Mouse (Mus musculus): ENCODE results near the gene Tpd52l1. TPM values are rescaled to one million over a fixed set of nuclear protein-coding genes. Genes with fewer than 3 reads are reported as not detected.

Tpd52l1 gene
- polyA plus RNA-seq, 1 experiment from 2014 or later: 39.2 TPM

- no peak for ATAC-seq (ENCODE audit: low FRiP score, low TSS enrichment)
- Histone ChIP-seq H3K36me3 (ENCODE audit: control insufficient read depth, insufficient read depth, low read length) (peaks cover 37% of the 10 kb centered on the region), H3K27ac (ENCODE audit: low read depth, low read length) (no peak overlapping the region), H3K27me3 (ENCODE audit: control insufficient read depth, insufficient read depth, low read length) (no peaks in the 10 kb centered on the region), H3K9ac (ENCODE audit: low read depth, low read length) (no peak overlapping the region), H3K4me2 (replicated peaks; ENCODE audit: low read depth, low read length) (no peak overlapping the region), H3K9me3 (ENCODE audit: control insufficient read depth, low read length) (no peaks in the 10 kb centered on the region), H3K4me1 (ENCODE audit: control insufficient read depth, insufficient read depth, low read length) (no peaks in the 10 kb centered on the region; the same call in 1 of the 2 replicates), H3K4me3 (ENCODE audit: low read length) (no peak overlapping the region)
- WGBS: 84% methylated on average over 5 of the region's 5 CpGs
Measured at GRCm38 (mm10) chr10:31318491-31318890, 127.3 kb downstream of the Tpd52l1 start.

DNA sequence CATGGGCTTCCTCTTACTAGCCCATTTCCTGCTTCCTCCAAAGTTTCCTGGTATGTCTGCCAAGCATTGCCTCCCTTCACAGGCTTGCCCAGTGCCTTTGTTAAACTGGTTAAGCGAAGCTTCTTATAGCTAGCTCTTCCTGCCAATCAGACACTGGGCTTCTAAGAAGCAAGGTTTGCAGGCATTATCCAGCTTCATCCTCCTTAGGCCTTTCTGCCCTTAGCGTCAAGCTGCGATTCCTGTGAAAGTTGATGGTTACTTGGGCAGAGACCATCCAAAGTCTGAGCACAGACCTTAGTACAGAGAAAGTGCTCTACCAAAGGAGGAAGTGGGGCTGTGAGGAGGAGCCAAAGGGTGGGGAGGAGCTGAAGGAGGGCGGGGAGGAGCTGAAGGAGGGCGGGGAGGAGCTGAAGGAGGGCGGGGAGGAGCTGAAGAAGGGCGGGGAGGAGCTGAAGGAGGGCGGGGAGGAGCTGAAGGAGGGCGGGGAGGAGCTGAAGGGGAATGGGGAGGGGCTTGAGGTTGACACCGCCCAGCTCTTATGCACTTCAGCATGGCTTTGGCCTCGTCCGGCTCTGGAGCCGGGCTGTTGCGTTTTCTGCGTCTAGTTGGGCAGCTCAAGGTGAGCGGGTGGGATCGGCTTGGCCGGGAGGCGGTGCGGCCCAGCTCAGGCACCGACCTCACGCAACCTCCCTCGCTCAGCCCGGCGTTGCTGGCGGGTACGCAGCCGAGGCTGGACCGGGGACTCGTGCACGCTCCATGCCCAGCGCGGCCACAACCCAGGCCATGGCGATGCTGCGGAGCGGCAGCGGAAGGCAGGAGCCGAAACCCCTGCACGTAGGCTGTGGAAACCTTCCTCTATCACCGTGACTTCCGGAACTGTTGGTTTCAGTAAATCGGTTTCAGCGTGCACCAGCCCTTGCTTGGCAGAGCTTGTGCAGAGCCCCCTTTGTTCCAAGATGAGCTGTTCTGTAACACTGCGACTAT lies 132.6 kb downstream of the Tpd52l1 start, which contains the start of gene Hddc2:
Hddc2 (plus strand) TSS at position 519 of the 984 bp plus-strand sequence.
- 4% methylated on average over 37 of the region's 44 CpGs for WGBS
- H3K27me3 ChIP-seq (ENCODE audit: control insufficient read depth, insufficient read depth, low read length): no peaks in the 10 kb centered on the region

DNA sequence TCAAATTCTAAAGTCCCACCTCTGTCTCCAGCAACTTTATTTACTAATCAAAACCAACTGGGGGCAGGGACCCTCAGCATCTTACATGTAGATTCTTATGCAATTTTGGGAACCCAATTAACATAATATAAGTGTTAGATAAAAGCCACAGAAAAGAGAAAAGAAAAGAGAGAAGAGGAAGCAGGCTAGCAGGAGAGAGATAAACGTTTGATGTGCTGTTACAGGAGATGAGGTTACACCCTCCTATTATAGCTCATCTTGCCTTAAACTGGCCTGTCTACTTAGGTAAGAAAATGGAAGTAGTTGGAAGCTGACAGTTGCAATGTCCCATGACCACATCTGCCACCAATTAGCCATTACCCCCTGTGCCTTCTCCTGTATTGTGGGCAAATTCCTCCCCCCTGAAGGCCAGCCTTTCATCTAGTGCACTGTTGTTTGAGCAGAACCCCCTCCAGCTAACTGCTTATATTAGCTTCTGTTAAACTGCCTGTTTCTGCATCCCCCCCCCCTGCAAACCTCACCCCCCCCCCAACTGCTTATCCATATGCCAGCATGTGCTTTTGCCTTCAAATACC lies 138.6 kb downstream of the Tpd52l1 start:
- Histone ChIP-seq H3K36me3 (ENCODE audit: control insufficient read depth, insufficient read depth, low read length) (no peaks in the 10 kb centered on the region), H3K9me3 (ENCODE audit: control insufficient read depth, low read length) (no peaks in the 10 kb centered on the region), H3K4me3 (ENCODE audit: low read length) (no peak overlapping the region), H3K9ac (ENCODE audit: low read depth, low read length) (no peak overlapping the region), H3K4me1 (ENCODE audit: control insufficient read depth, insufficient read depth, low read length) (no peaks in the 10 kb centered on the region), H3K27me3 (ENCODE audit: control insufficient read depth, insufficient read depth, low read length) (no peaks in the 10 kb centered on the region), H3K27ac (ENCODE audit: low read depth, low read length) (no peak overlapping the region), H3K4me2 (replicated peaks; ENCODE audit: low read depth, low read length) (no peak overlapping the region)
- WGBS: 12% methylated on average over 1 of the region's 1 CpGs
- no peak for ATAC-seq (ENCODE audit: low FRiP score, low TSS enrichment)

More for the DNA sequence above, 132.6 kb downstream of the Tpd52l1 start, which contains the start of gene Hddc2:
- peak within 1 kb of the TSS; percentile 81 for H3K9ac ChIP-seq (ENCODE audit: low read depth, low read length)
- H3K36me3 ChIP-seq (ENCODE audit: control insufficient read depth, insufficient read depth, low read length): peaks cover 13% of the 10 kb centered on the region; the same call in 1 of the 2 replicates
- peak within 1 kb of the TSS; percentile 92 for H3K27ac ChIP-seq (ENCODE audit: low read depth, low read length)
- ATAC-seq (ENCODE audit: low FRiP score, low TSS enrichment): peak; percentile 98
- H3K4me1 ChIP-seq (ENCODE audit: control insufficient read depth, insufficient read depth, low read length): no peaks in the 10 kb centered on the region; the same call in 1 of the 2 replicates
- no peaks in the 10 kb centered on the region for H3K9me3 ChIP-seq (ENCODE audit: control insufficient read depth, low read length)
- H3K4me2 ChIP-seq (replicated peaks; ENCODE audit: low read depth, low read length): peak within 1 kb of the TSS; percentile 67
- H3K4me3 ChIP-seq (ENCODE audit: low read length): peak within 1 kb of the TSS; percentile 71

GRCm38 (mm10) chr10:31303446-31303845 lies 142.3 kb downstream of the Tpd52l1 start:
- Histone ChIP-seq H3K36me3 (ENCODE audit: control insufficient read depth, insufficient read depth, low read length) (no peaks in the 10 kb centered on the region), H3K4me2 (replicated peaks; ENCODE audit: low read depth, low read length) (no peak overlapping the region), H3K9ac (ENCODE audit: low read depth, low read length) (no peak overlapping the region), H3K4me1 (ENCODE audit: control insufficient read depth, insufficient read depth, low read length) (no peaks in the 10 kb centered on the region), H3K9me3 (ENCODE audit: control insufficient read depth, low read length) (no peaks in the 10 kb centered on the region), H3K4me3 (ENCODE audit: low read length) (no peak overlapping the region), H3K27ac (ENCODE audit: low read depth, low read length) (no peak overlapping the region), H3K27me3 (ENCODE audit: control insufficient read depth, insufficient read depth, low read length) (no peaks in the 10 kb centered on the region)
- 96% methylated on average over 2 of the region's 2 CpGs for WGBS
- ATAC-seq (ENCODE audit: low FRiP score, low TSS enrichment): no peak

DNA sequence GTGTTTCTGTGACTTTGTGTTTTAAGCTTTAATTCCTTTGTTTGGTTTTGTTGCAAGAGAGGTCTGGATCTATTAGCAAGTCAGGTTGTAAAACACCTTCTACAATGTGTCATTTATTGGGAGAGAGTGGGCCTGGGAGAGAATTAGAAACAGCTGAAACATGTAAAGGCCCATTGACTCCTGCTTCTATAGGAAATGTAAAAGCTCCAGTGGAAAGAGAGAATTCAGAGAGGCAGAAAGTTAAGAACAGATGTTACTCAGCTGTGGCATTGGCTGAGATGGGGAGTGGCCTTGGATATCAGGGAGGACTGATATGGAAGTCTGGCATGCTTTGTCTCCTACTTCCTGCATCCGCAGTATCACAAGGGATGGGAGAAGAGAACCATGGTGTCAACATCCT lies 145.5 kb downstream of the Tpd52l1 start:
- Histone ChIP-seq H3K4me3 (ENCODE audit: low read length) (no peak overlapping the region), H3K4me1 (ENCODE audit: control insufficient read depth, insufficient read depth, low read length) (no peaks in the 10 kb centered on the region), H3K36me3 (ENCODE audit: control insufficient read depth, insufficient read depth, low read length) (no peaks in the 10 kb centered on the region), H3K4me2 (replicated peaks; ENCODE audit: low read depth, low read length) (no peak overlapping the region), H3K27me3 (ENCODE audit: control insufficient read depth, insufficient read depth, low read length) (no peaks in the 10 kb centered on the region), H3K27ac (ENCODE audit: low read depth, low read length) (no peak overlapping the region), H3K9ac (ENCODE audit: low read depth, low read length) (no peak overlapping the region), H3K9me3 (ENCODE audit: control insufficient read depth, low read length) (no peaks in the 10 kb centered on the region)
- no peak for ATAC-seq (ENCODE audit: low FRiP score, low TSS enrichment)
- 81% methylated on average over 1 of the region's 1 CpGs for WGBS

GRCm38 (mm10) chr10:31298921-31299574 lies 146.7 kb downstream of the Tpd52l1 start:
- Histone ChIP-seq H3K27me3 (ENCODE audit: control insufficient read depth, insufficient read depth, low read length) (no peaks in the 10 kb centered on the region), H3K36me3 (ENCODE audit: control insufficient read depth, insufficient read depth, low read length) (no peaks in the 10 kb centered on the region), H3K4me3 (ENCODE audit: low read length) (no peak overlapping the region), H3K4me2 (replicated peaks; ENCODE audit: low read depth, low read length) (no peak overlapping the region), H3K4me1 (ENCODE audit: control insufficient read depth, insufficient read depth, low read length) (no peaks in the 10 kb centered on the region), H3K27ac (ENCODE audit: low read depth, low read length) (no peak overlapping the region), H3K9me3 (ENCODE audit: control insufficient read depth, low read length) (no peaks in the 10 kb centered on the region), H3K9ac (ENCODE audit: low read depth, low read length) (no peak overlapping the region)
- peak; percentile 16; the same call in 1 of the 2 replicates for ATAC-seq (ENCODE audit: low FRiP score, low TSS enrichment)
- 37% methylated on average over 6 of the region's 6 CpGs for WGBS

GRCm38 (mm10) chr10:31298263-31298662 lies 147.5 kb downstream of the Tpd52l1 start:
- Histone ChIP-seq H3K9me3 (ENCODE audit: control insufficient read depth, low read length) (no peaks in the 10 kb centered on the region), H3K27me3 (ENCODE audit: control insufficient read depth, insufficient read depth, low read length) (no peaks in the 10 kb centered on the region), H3K36me3 (ENCODE audit: control insufficient read depth, insufficient read depth, low read length) (no peaks in the 10 kb centered on the region), H3K4me2 (replicated peaks; ENCODE audit: low read depth, low read length) (no peak overlapping the region), H3K27ac (ENCODE audit: low read depth, low read length) (no peak overlapping the region), H3K4me3 (ENCODE audit: low read length) (no peak overlapping the region), H3K4me1 (ENCODE audit: control insufficient read depth, insufficient read depth, low read length) (no peaks in the 10 kb centered on the region), H3K9ac (ENCODE audit: low read depth, low read length) (no peak overlapping the region)
- no peak for ATAC-seq (ENCODE audit: low FRiP score, low TSS enrichment)
- 63% methylated on average over 2 of the region's 2 CpGs for WGBS

GRCm38 (mm10) chr10:31297106-31297505 lies 148.7 kb downstream of the Tpd52l1 start:
- 58% methylated on average over 4 of the region's 4 CpGs for WGBS

More at GRCm38 (mm10) chr10:31297106-31297505, 148.7 kb downstream of the Tpd52l1 start:
- Histone ChIP-seq H3K4me3 (ENCODE audit: low read length) (no peak overlapping the region), H3K36me3 (ENCODE audit: control insufficient read depth, insufficient read depth, low read length) (no peaks in the 10 kb centered on the region), H3K9ac (ENCODE audit: low read depth, low read length) (no peak overlapping the region), H3K27ac (ENCODE audit: low read depth, low read length) (no peak overlapping the region), H3K4me1 (ENCODE audit: control insufficient read depth, insufficient read depth, low read length) (no peaks in the 10 kb centered on the region), H3K9me3 (ENCODE audit: control insufficient read depth, low read length) (no peaks in the 10 kb centered on the region), H3K4me2 (replicated peaks; ENCODE audit: low read depth, low read length) (no peak overlapping the region), H3K27me3 (ENCODE audit: control insufficient read depth, insufficient read depth, low read length) (no peaks in the 10 kb centered on the region)
- ATAC-seq (ENCODE audit: low FRiP score, low TSS enrichment): no peak
